Mouse (Mus musculus) heart, postnatal 14 days (tissue): ENCODE results near the gene Rab5a. TPM values are rescaled to one million over a fixed set of nuclear protein-coding genes. Genes with fewer than 3 reads are reported as not detected.
"Not testable (repeated sequence)": the region's sequence is repeated elsewhere in the genome, so short reads cannot be mapped to it uniquely, and the experiment has no call there.

Experiments
- DNase-seq, 2 experiments: peaks; one replicate each; pipeline ENCODE4 v3.0.0; 2021 to 2022
- intact Hi-C: fragments of 180-260 bp; cut with DNase I; formaldehyde crosslinking; loops from one replicate; pipeline ENCODE4 v1.15.1; 2025
- total RNA-seq, 2 experiments: library from RNA; stranded (reverse); gene quantifications; 2 replicates each; pipeline ENCODE4 v1.2.3; 2021

The Rab5a gene
- total RNA-seq, 2 experiments from 2014 or later: 57.1 to 58.6 TPM

DNA sequence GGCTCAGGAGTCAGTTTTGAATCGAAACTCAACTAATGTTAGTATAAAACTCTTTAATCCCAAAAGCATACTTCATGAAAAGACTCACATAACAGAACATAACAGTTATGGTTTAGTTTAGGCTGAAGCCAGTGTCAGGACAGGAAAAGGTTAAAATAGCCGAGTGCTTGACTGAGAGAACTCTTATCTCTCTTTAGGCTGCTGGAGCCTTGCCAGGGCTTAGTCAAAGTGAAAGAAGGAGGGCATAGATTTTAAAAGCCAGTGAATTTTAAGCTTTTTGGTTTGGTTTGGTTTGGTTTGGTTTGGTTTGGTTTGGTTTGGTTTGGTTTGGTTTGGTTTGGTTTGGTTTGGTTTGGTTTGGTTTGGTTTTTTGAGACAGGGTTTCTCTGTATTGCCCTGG is 53.4 kb downstream of the Rab5a start:
- intact Hi-C loops: no loop called here

DNA sequence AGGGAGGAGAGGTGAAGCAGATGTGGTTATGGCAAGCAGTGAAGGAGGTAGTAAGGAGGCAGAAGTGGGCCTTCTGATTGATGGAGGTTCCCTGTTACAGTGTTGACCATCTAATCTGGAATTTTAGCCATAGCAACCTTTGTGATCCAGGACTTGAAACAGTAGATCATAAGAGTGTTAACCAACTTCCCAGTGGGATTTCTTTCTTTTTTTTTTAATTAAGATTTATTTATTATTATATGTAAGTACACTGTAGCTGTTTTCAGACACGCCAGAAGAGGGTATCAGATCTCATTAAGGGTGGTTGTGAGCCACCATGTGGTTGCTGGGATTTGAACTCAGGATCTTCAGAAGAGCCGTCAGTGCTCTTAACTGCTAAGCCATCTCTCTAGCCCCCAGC is 60.3 kb downstream of the Rab5a start, which contains the start of gene Pp2d1:
Gene Pp2d1 (minus strand): TSS at position 101 of the 400 bp plus-strand sequence.
- intact Hi-C loops, DNase-seq: not testable (repeated sequence)

More for the DNA sequence above, 53.4 kb downstream of the Rab5a start:
- peak in 1 of 2 experiments; percentile 28 for DNase-seq

DNA sequence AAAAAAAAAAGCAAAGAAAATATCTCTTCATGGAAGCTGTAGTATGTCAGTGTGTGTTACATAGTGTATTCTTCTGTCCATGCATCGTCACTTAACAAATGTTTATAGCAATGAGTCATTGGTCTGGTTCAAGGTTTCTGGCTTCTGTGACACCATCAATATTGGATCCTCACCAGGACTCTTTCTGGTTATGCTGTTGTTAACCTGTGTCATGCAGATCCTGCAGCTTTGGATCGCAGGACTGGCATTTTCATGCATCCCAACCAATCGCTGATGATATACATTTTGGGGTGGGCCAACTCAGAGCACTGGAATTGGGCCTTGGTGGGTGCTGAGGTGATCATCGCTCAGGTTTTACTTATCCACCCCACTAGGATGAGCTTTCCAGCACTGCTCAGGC is 63.5 kb downstream of the Rab5a start:
- intact Hi-C loops: no loop called here

DNA sequence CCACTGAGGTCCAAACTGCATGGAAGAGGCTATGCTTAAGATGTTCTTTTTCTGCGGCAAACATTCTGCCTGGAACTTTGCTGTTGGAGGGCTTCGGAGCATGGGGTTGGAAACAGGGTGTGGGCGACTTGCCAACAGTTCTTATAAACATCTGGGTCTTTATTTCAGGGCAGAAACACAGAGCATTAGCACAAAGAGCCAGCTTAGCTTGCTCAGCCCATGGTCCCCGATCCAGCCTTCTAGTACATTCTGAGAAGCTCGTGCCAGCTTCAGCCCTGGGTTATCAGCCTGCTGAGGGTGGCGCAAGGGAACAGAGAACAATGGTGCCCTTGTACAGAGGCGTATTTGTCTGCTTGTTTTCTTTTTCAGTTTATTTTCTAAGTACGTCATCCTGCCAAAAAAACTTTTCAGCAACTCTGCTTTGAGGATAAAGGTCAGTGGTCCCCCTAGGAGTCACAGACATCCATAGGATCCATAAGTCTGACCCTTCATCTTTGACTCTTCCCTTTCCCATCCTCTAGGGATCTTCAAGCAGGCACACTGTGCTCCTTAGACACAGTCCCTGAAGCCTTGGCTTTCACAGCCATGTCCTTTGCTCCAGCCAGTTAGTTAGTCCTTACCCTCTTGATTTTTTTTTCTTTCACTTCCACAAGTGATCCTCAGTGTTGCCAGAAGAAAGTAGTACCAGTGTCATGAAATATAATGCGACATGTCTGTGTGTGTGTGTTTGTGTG is 64.7 kb downstream of the Rab5a start:
- intact Hi-C loops: no loop called here
- DNase-seq: peak; percentile 35 to 45

More for the DNA sequence above, 63.5 kb downstream of the Rab5a start:
- DNase-seq: no peak

DNA sequence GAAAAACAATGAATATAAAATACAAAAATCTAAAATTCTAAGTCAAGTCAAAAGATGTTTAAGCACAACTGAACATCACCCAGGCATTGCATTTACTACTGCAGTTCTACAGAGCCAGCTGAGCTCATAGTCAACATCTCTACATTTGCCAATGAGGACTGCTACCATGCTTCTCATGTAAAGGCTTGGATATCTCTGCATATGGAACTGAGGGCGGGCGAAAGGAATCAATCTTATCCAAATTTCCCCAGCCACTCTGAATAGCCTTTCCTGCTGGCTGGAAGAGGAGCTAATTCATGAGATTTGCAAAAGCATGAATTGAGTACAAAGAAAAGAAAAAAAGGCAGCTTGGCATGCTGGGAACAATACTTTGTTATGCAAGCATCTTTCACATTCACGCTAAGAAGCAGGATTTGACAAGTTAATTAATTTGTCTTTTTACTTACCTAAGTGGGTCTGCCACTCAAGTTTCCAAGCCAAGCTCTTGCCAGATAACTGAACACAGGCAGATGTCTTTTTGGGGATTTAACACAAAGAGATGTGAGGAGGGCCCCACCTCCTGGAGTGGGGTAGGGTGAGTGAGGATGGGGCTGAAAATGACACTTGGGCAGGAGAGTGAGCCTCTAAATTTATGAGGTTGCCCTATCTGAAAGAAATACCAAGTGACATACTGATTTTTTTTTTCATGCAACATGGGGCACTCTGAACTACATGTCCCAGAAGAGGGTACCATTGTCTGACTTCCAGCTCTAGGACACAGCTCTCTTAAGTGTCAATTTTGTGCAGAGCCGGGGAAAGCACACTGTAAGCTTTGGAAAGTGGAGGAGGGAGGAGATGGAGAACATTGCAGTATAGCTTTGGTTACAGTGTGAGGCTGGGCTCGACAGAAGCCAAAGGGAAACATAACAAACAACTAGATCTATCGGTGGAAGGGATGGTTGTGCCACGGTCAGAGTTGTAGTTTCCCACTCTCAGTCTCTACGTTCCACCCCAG is 72.6 kb downstream of the Rab5a start:
- intact Hi-C loops: no loop called here
- no peak for DNase-seq

DNA sequence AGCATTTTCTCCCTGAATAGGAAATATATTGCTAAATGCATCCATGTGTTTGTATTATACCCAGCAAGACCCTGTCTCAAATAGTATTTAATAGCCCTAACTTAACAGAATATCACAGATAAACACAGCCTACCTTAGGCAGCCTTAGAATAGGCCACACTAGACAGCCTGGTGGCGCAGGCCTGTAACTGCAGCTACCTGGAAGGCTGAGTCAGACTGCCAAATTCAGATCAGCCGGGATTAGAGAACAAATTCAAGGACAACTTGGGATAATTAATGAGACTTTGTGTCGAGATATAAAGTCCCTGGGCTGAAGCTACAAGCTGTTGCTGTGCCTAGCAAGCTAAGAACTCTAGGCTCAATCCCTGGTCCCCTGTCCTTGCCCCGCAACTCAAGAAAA is 75.1 kb downstream of the Rab5a start:
- DNase-seq: no peak
- intact Hi-C loops: no loop called here

DNA sequence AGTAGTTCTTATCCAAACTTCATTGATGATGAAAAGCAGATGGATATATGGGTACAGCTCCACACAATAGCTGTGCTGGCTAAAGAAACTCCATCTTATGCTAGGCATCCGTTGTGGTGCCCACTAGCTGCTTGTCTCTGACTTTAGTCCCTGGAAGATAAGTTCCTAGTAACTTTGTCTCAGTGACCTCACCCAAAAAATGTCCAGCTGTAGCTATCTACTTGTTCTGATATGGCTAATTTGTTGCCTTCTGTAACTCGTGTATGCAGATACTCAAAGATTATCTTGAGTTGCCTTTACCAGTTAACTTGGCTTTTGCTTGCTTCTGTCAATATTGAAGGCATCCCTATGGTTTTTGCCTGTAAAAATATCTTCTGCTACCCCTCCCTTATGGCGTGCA is 75.8 kb downstream of the Rab5a start:
- no peak for DNase-seq
- intact Hi-C loops: no loop called here

Other genes starting within 250 kb of the Rab5a start
- gene Efhb, start 15.9 kb upstream of the Rab5a start, total RNA-seq: under 1 TPM; 0.20 to 0.33 TPM
- gene Pp2d1, start 60.2 kb downstream of the Rab5a start, total RNA-seq: not detected
- gene Kat2b, start 87.6 kb downstream of the Rab5a start, total RNA-seq: 10 to 100 TPM; 73.5 to 91.5 TPM
- gene Sgo1, start 210.1 kb downstream of the Rab5a start, total RNA-seq: 1 to 10 TPM in 1 of 2 experiments, under 1 TPM in 1; 0.86 to 2.1 TPM